Mouse (Mus musculus) 3134 (cell line): ENCODE measurements around the gene Vipr2.

ENCODE experiments used
- DNase-seq: peaks from one replicate; pipeline ENCODE4 v3.0.0-alpha.2; 2011; ENCODE audit warnings: low spot score; ENCODE audit not compliant: insufficient read length; ENCODE audit errors: extremely low read depth

Vipr2 gene

DNA sequence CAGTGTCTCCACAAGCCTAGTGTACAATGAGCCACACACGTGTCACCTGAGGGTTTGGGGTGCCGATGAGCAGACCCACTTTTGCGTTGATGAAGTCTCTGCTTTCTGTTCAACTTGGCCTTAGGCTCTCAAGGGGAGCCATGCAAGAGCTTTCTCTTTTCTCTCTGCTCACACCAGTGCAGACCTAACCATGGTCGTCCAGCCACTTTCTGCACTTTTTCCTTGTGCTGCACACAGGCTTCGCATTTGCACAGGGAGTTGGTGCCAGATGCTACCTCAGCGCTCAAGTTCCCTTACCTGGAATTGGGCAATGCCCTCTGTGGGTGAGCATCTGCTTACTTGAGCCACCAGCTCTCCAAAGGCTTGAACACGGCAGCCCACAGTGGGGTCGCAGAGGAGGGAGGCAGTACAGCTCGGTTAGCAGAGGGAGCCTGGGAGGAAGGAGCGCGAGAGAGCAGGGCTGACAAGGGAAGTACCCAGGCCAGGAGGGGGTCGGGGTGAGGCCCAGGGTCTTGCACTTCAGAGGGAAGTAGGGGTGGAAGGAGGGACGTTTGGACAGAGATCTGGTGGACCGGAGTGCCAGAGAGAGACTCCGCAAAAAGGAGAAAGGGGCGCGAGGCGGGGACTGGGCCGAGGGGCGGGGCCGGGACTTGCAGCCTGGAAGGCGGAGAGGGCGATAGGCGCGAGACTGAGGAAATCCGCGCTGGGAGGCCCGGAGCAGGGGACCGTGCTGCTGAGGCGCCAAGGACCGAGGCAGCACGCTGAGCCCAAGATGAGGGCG lies at the start of gene Vipr2:
Gene Vipr2, plus strand, starts transcription at position 653 of the 781 bp plus-strand sequence.
- DNase-seq, result no peak

GRCm38 (mm10) chr12:116028095-116028494 lies 49.4 kb upstream of the Vipr2 start:
- no peak for DNase-seq

GRCm38 (mm10) chr12:116035346-116035745 lies 42.2 kb upstream of the Vipr2 start:
- no peak for DNase-seq

DNA sequence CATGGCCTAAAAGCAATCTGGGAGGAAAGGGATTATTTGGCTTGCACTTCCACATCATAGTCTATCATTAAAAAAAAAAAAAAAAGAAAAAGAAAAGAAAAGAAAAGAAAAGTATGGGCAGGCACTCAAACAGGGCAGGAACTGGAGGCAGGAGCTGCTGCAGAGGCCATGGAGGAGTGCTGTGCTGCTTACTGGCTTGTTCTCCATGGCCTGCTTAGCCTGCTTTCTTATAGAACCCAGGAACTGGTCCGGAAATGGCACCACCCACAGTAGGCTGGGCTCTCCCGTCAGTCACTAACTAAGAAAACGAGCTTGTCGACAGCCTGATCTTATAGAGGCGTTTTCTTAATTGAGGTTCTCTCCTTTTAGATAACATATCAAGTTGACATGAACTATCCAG lies 32.7 kb upstream of the Vipr2 start:
- no peak for DNase-seq

DNA sequence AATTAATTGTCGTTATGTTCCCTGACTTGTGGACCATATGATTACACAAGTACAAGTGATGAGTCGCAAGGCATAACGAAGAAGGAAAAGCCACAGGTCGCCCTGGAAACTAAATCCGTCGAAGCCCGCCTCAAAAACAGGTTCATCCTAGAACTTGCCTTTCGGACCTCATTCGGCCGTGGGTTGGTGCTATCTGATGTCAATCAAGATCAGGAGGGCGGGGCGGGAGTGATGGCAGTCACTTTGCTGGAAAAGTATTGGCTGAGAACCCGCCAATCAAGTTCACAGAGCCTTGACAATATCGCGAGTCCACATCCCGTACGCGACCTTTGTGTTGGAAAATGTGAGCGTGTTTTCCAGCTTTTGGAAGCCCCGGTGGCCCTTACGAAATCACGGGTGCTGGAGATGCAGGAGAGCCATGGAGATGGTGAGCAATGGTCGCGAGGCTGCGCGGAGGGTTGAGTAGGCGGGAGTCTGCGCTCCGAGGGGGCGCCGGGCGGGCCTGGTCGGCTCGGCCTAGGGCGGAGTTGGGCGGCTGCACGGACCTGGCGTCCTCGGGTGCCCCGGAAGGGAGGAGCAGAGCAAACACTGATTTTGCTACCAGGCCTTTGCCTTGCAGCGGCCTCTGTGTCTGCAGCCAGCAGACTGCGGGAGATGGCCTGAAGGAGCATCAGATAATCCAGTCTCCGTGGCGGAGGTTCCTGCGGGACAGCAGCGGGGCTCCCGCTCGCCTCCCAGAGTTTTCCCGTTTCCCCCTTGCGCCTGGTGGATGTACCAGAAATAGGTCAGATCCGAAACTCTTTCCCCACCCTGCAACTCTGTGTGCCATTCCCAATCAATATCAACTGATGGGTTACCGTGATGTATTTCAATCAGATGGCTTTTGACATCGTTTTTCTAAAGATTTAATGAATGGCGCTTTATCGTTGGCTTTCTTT lies 29.8 kb upstream of the Vipr2 start, which contains the start of gene Zfp386:
Gene Zfp386, plus strand, starts transcription at position 285 of the 938 bp plus-strand sequence.
- peak; percentile 93 for DNase-seq

DNA sequence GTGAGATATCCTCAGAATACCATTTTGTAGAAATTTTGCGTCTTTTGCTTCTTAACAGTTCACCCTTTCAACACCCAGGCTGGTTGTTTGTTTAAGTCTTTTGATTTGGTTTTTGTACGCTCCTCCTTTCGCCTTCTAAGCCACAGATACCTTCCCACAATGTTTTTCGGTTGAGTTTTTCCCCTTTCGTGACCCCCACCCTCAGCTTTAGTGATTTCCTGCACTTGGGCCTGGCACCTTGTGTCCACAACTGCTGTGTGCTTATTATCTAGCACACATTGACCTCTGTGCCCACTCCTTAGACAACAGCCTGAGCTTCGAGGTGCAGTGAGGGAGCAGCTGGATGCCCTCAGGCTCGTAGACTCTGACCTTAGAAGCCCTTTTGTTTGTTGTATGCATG lies 28.8 kb upstream of the Vipr2 start:
- DNase-seq, result no peak

DNA sequence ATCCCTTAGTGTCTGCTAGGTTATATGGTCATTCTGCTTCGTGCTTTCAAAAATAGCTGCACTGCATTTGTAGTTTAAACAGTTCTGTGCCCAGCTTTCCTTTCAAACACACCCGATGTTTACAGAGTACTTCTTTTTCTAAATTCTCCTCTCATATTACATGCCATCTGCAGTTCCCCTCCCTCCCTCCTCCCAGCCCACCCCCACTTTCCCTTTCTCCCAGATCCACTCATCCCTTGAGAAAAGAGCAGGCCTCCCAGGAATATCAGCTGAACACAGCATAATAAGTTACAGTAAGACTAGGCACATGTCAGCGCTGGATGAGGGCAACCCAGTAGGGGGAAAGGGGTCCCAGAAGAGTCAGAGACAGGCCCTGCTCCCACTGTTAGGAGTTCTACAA lies 28.3 kb upstream of the Vipr2 start:
- DNase-seq, result no peak

DNA sequence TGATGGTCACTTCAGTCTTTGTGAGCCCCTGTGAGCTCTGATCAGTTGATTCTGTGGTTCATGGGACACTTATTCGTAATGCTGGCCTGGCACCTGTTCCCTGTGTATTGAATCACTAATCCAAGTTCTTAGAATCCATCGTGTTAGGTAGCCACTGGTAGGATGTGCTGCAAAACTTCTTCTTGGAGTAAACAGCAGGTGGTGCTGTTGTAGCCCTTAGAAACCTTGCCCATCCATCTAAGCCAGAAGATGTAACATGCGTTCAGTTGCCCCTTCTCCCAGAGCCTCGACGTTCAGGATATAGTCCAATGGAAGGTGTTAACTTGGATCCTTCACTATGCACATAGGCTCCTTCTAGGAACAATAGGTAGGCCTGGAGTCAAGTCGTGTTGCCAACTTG lies 27.8 kb upstream of the Vipr2 start:
- peak; percentile 21 for DNase-seq

DNA sequence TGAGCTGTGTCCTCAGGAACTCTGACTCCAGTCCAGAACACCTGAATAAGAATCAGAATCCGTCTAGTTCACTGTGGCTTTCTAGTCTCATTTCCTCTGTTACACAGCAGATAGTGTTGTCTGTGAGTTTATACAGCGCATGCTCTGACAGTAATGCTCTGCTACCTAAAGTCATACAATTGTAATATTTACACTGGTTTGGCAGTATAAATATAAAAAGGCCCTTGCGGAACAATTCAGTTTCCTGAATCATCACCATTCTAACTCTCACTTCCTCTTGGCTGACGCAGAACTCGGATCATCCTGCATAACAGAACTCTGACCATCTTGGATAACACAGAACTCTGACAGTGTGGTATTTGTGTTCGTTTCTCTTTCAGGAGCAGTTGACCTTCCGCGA lies 23.2 kb upstream of the Vipr2 start:
- no peak for DNase-seq

GRCm38 (mm10) chr12:116056112-116056511 lies 21.4 kb upstream of the Vipr2 start:
- no peak for DNase-seq

GRCm38 (mm10) chr12:116061561-116062193 lies 15.8 kb upstream of the Vipr2 start:
- DNase-seq, result no peak

GRCm38 (mm10) chr12:116062194-116062583 lies 15.3 kb upstream of the Vipr2 start:
- no peak for DNase-seq

- DNase-seq, result no peak
These were observed 14.5 kb upstream of the Vipr2 start for GRCm38 (mm10) chr12:116063020-116063419.

GRCm38 (mm10) chr12:116071023-116071422 lies 6.5 kb upstream of the Vipr2 start:
- no peak for DNase-seq

DNA sequence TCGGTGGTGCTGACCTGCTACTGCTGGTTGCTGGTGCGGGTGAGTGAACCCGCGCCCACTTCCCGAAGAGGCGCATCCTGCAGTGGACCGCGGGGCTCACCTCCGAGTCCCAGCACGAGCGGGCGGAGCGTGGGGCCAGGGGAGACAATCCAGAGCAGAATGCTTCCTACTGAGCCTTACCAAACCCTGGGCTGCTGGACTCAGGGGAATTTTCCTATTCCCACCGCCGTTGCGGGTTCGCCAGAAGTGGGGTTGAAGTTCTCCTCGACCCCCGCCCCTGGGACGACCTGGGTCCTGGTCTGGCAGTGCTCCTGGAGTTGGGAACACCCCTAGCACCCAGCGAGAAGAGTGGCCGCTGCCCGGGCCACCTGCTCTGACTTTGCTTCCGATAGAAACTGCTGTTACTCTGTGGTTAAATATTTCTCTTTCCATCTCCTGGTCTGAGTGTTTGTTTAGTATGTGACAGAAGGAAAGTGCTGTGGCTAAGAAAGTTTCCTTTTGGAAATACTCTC lies 385 bp downstream of the Vipr2 start:
- no peak for DNase-seq

DNA sequence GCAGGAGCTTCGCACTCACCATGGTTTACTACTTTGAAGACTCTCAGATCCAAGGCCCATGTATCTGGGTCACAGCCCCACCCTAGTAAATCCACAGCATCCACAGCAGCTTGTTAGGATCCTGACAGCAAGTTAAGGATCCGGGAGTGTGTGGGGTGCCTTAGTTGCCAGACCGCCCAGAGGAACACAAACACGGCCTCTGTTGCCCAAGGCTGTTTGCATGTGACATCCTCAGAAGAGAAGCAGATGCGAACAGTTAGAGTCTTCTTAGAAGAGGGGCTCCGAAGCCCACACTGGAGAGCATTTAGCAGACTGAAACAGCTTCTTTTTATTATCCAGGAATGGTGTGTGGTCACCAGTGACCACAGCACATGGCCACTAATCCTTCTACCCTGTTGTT lies 5.6 kb downstream of the Vipr2 start:
- no peak for DNase-seq

DNA sequence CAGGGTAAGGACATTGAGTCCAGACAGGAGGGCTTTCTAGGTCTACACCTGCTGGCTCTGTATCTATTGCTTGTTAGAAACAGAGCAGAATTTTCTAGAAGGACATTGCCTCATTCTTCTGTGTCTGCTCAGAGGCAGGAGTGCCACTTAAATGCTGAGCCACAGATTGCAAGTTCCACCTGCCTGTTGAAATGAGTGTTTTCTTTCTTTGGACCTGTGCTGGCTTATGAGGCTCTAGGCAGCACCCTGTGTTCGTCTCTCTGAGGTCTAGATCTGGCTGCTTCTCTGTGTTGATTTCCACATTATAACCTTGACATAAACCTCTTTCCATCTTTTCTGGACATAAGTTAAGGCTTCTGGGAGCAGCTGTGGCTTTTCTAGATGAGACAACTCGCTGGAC lies 6.8 kb downstream of the Vipr2 start:
- no peak for DNase-seq

DNA sequence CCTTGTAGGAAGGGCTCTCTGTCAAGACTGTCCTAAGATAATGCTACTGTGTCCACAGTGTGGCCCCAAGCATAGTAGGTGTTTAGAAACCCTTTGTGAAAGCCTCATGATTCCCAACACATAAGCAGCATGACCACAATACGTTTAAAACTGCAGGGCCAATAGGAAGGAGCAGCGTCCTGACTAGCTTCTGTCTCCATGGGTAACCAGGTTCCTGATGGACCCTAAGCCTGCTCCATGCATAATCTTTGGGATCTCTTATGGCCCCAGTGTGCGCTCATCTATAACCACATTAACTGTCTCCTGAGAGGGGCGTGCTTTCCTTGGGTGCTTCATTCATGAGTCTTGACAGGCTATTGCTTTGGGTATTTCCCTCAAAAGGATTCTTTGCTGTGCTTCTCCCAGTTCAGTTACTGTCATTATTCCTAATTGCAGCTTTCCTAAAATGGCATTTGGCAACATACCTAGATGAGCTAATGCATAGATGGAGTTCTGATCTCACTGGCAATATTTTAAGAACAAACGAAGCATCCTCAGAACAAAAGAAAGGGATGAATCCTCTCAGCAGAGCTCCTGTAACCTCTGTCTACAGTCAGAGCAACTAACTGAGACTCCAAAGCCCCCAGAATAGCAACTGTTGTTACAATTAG lies 9.6 kb downstream of the Vipr2 start:
- DNase-seq, result no peak

GRCm38 (mm10) chr12:116089836-116090235 lies 12.3 kb downstream of the Vipr2 start:
- DNase-seq, result no peak

GRCm38 (mm10) chr12:116094765-116095555 lies 17.4 kb downstream of the Vipr2 start:
- no peak for DNase-seq
